9 mouse cellular contexts compared by ENCODE assay signal in genomic region chr1:106395476-106395875, GRCm38 (mm10).
DNase-seq lines count a peak whose midpoint lies in the region; ATAC-seq and TF ChIP-seq lines count a peak whose summit lies in the region.
"Had no signal": no experiment of that assay in that cellular context is flagged by ENCODE, and none has a peak within 500 bp of the region (broad histone marks: within the 10 kb centered on the region; RNA-seq: fewer than 3 reads in every experiment).

No protein-coding gene starts in this region.

- H3K4me1 ChIP-seq in heart, embryonic 10.5 days, result no peaks in the 10 kb centered on the region
- H3K4me1 ChIP-seq in intestine, embryonic 15.5 days (replicated peaks), result no peaks in the 10 kb centered on the region
- no peaks in the 10 kb centered on the region for H3K4me1 ChIP-seq in midbrain, embryonic 11.5 days (ENCODE audit: control insufficient read depth, insufficient read depth, low read length)
- no peaks in the 10 kb centered on the region for H3K4me1 ChIP-seq in small intestine, adult 2 months (ENCODE audit: control insufficient read depth, insufficient read depth, insufficient read length, low read length)

- peak; percentile 74; the same call in 1 of the 2 replicates for TF ChIP-seq CTCF in small intestine, adult 2 months (IDR thresholded peaks at IDR 0.05; ENCODE audit: extremely low read depth, insufficient read length, insufficient replicate concordance, low read depth, low read length)

- H3K27ac ChIP-seq in heart, embryonic 10.5 days, result no peak overlapping the region
- H3K27ac ChIP-seq in intestine, embryonic 15.5 days, result no peak overlapping the region
- no peak overlapping the region for H3K27ac ChIP-seq in midbrain, embryonic 11.5 days (ENCODE audit: low read depth, low read length)
- no peak overlapping the region for H3K27ac ChIP-seq in small intestine, adult 2 months (ENCODE audit: insufficient read depth, low read depth, low read length)

- peak; percentile 96 for DNase-seq in heart, adult 11 months
- DNase-seq in heart, embryonic 10.5 days (ENCODE audit: low spot score), result no peak
- peak; percentile 77 for DNase-seq in cerebellum, adult 9-11 months
- DNase-seq in gastrocnemius, adult 8-10 months (ENCODE audit: low spot score in 2 of 2), result peak; percentile 27 to 39
- peak; percentile 69 for DNase-seq in left cerebral cortex, postnatal 4 days
- DNase-seq in midbrain, embryonic 11.5 days (ENCODE audit: low spot score, missing footprints), result peak; percentile 95

- no peaks in the 10 kb centered on the region for H3K27me3 ChIP-seq in heart, embryonic 10.5 days (ENCODE audit: insufficient read depth, poor library complexity, severe bottlenecking)
- no peaks in the 10 kb centered on the region for H3K27me3 ChIP-seq in intestine, embryonic 15.5 days (replicated peaks)
- no peaks in the 10 kb centered on the region for H3K27me3 ChIP-seq in midbrain, embryonic 11.5 days (ENCODE audit: control insufficient read depth, insufficient read depth, low read length)
- H3K27me3 ChIP-seq in small intestine, adult 2 months (ENCODE audit: control insufficient read depth, insufficient read depth, low read length), result no peaks in the 10 kb centered on the region

- H3K36me3 ChIP-seq in heart, embryonic 10.5 days, result peaks cover 35% of the 10 kb centered on the region
- 0 out of 2 replicates have a peak, but pooled peaks cover 8% of the 10 kb centered on the region for H3K36me3 ChIP-seq in intestine, embryonic 15.5 days
- H3K36me3 ChIP-seq in midbrain, embryonic 11.5 days (ENCODE audit: control insufficient read depth, insufficient read depth, low read length), result 0 out of 2 replicates have a peak, but pooled peaks cover 5% of the 10 kb centered on the region
- peaks cover 13% of the 10 kb centered on the region for H3K36me3 ChIP-seq in small intestine, adult 2 months (ENCODE audit: control insufficient read depth, insufficient read depth, low read length)

- no peak overlapping the region for H3K4me2 ChIP-seq in intestine, embryonic 15.5 days (replicated peaks)
- no peak overlapping the region for H3K4me2 ChIP-seq in midbrain, embryonic 11.5 days

- no peak for TF ChIP-seq POLR2A in small intestine, adult 2 months (IDR thresholded peaks at IDR 0.05; ENCODE audit: low read depth, low read length)

- H3K9me3 ChIP-seq in heart, embryonic 10.5 days, result no peaks in the 10 kb centered on the region
- H3K9me3 ChIP-seq in intestine, embryonic 15.5 days, result no peaks in the 10 kb centered on the region
- H3K9me3 ChIP-seq in midbrain, embryonic 11.5 days (ENCODE audit: control insufficient read depth, low read length), result no peaks in the 10 kb centered on the region
- H3K9me3 ChIP-seq: megakaryocyte, embryonic 14.5 days had no signal

- peak; percentile 64; the same call in 1 of the 2 replicates for ATAC-seq in intestine, embryonic 15.5 days
- ATAC-seq in midbrain, embryonic 11.5 days (ENCODE audit: low FRiP score), result peak; percentile 84

- H3K4me3 ChIP-seq in heart, embryonic 10.5 days, result no peak overlapping the region
- no peak overlapping the region for H3K4me3 ChIP-seq in intestine, embryonic 15.5 days (replicated peaks)
- no peak overlapping the region for H3K4me3 ChIP-seq in midbrain, embryonic 11.5 days (ENCODE audit: low read depth, low read length)
- no peak overlapping the region for H3K4me3 ChIP-seq in small intestine, adult 2 months (ENCODE audit: low read depth, low read length)

- no peak overlapping the region for H3K9ac ChIP-seq in intestine, embryonic 15.5 days
- H3K9ac ChIP-seq in midbrain, embryonic 11.5 days (ENCODE audit: low read length), result no peak overlapping the region

- intact Hi-C loops in left cerebral cortex, postnatal 4 days (cut with DNase I), result loop anchor here (2.0 to 5.0 kb wide), 2 partner anchors 223 to 325 kb away; partner anchors contain the start of gene Phlpp1

- WGBS in heart, embryonic 10.5 days, result 7% methylated on average over 2 of the region's 2 CpGs
- WGBS in intestine, embryonic 15.5 days, result 11% methylated on average over 2 of the region's 2 CpGs
- WGBS in midbrain, embryonic 11.5 days, result 4% methylated on average over 2 of the region's 2 CpGs
- WGBS in small intestine, adult 2 months, result 7% methylated on average over 2 of the region's 2 CpGs
